Mouse (Mus musculus) liver, adult 2 months (tissue): ENCODE data around the gene Pla2g2f.

ENCODE experiments used
- CTCF ChIP-seq: fragments of 200-500 bp; IDR thresholded peaks from 2 replicates; pipeline ENCODE4 v1.5.1; 2011; ENCODE audit warnings: low read depth, low read length, control low read depth
- POLR2A ChIP-seq: fragments of 200-500 bp; IDR thresholded peaks from 2 replicates; pipeline ENCODE4 v1.6.1; 2011; ENCODE audit warnings: low read length, control low read depth; ENCODE audit not compliant: insufficient read depth; ENCODE audit errors: extremely low read depth

DNA sequence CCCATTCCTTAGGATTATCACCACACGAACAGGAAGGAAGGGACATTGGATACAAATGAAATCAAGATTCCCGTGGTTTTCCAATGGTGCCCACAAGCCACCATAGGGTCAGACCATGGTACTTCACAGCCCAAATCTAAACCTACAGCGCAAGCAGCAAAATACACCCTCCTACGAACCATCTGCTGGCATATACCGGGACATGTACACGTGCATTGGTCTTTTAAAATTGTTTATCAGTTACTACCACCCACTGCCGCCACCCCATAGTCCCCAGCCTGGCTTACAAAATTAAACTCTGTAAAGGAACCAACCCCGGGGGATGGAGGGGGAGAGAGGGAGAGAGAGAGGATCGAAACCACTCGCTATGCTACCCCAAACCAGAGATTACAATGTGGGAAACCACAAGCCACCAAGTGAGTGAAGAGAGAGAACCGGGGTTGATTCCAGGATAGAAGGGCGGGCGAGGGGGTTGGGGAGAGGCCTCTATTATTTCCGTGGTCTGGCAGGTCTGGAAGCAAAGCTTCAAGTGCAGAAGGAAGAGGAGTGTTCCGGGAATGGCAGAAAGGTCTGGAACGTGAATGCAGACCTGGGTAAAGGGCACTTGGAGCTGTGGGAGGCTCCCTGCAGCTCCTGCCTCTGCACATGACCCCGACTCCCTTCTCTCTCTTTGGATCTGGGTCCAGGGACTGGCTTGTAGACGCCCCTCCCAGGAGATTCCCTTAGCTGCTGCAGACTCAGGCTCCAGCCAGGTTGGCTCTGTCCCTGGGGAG lies 32.9 kb downstream of the Pla2g2f start, which contains the start of gene Pla2g2c:
- TF ChIP-seq POLR2A (no peak), CTCF (no peak)
